Mouse (Mus musculus): ENCODE measurements at regions not wholly inside any gene's neighbourhood (a gene's known extent, or its start where the extent isn't known, plus 50 kb on each side); places are given as distances from the start of the nearest gene placed in this dataset.
A peak's percentile ranks its signal among the peaks of the same experiment; 100 is the strongest.

DNA sequence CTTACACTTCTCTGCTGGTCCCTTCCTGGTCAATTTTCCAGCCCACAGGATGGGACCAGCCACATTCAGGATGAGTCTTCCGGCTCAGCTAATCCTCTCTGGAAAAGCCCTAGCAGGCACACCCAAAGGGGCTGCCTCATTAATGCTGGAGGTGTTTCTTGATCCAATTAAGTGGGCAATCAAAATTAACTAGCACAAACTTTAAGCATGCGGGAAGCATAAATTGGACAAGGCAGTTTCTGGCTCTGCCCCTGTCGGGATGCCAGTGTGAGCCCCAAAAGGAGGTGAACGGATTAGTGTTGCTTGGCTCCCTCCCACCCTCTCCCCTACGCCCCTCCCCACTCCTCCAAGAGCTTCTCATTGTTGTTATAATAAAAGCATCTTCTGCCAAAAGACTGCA lies 262.5 kb upstream of the Id4 start:
- WGBS = 20% methylated on average over 5 of the region's 5 CpGs
- peaks cover 16% of the 10 kb centered on the region for H3K4me1 ChIP-seq
- peak overlapping the region; percentile 71 for H3K27ac ChIP-seq
- no peak overlapping the region for H3K4me3 ChIP-seq
- no peaks in the 10 kb centered on the region for H3K9me3 ChIP-seq
- no peaks in the 10 kb centered on the region for H3K36me3 ChIP-seq (replicated peaks)
- no peaks in the 10 kb centered on the region for H3K27me3 ChIP-seq (ENCODE audit: poor library complexity, severe bottlenecking)
- peak; percentile 17 for DNase-seq (ENCODE audit: extremely low spot score, low spot score)

DNA sequence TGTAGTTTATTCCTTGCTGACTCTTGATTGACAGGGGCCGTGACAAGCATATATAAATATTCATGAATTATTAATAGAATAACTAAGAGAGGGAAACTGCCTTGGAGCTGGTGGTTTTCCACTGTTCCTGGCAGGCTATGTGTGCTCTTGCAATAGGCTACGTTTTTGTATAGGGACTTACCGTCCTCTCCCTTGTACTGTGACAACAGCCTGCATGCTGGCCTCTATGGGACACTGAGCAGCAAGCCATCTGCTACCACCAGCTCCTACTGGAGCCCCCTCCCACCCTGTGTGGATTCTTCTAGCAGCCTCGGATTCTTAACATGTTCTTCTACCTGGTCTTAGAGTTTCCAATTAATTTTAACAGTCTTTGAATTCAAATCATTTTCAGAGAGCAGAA lies 261.6 kb upstream of the Id4 start:
- no peaks in the 10 kb centered on the region for H3K27me3 ChIP-seq (ENCODE audit: poor library complexity, severe bottlenecking)
- H3K36me3 ChIP-seq (replicated peaks) = no peaks in the 10 kb centered on the region
- no peak for DNase-seq (ENCODE audit: extremely low spot score, low spot score)
- H3K4me3 ChIP-seq = no peak overlapping the region
- H3K4me1 ChIP-seq = peaks cover 16% of the 10 kb centered on the region
- H3K27ac ChIP-seq = no peak overlapping the region
- 73% methylated on average over 4 of the region's 4 CpGs for WGBS
- no peaks in the 10 kb centered on the region for H3K9me3 ChIP-seq

DNA sequence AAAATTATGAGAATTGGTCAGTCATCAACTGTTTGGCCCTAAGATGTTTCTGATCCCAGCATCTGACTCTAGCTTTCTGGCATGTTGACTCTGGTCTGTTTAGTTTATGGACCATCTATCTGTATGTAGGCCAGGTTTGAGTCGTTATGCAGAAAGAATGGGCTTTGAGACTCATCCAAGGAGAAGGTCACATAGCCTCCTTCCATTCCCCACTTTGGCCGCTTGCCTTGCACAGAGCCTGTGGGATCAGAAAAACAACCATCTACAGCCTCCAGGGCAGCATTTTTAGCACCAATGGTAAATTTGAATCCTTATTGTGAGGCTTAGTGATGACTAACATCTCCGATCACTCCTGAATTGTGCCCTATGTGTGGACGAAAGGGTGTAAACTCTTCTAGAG lies 257.9 kb upstream of the Id4 start:
- 93% methylated on average over 4 of the region's 4 CpGs for WGBS
- Histone ChIP-seq H3K4me1 (peaks cover 16% of the 10 kb centered on the region), H3K4me3 (no peak overlapping the region), H3K27ac (no peak overlapping the region), H3K9me3 (no peaks in the 10 kb centered on the region), H3K27me3 (ENCODE audit: poor library complexity, severe bottlenecking) (no peaks in the 10 kb centered on the region), H3K36me3 (replicated peaks) (no peaks in the 10 kb centered on the region)
- no peak for DNase-seq (ENCODE audit: extremely low spot score, low spot score)

DNA sequence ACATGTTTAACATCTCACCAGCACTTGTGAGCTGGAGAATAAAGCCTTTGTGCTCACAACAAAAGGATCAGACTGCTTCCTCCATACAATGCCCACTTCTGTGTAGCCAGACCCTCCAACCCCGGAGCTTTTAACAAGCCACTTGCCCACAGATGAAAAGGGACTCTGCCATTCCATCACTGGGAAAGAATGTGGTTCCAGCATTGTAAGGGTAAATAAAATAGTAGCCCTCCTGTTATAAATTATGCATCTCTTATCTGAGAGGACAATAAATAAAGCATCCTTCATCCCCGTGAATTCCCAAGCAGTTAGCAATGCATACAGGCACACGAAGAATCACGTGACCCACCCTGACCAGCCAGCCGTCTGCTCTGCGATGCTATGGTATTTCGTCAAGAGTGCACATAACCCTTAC lies 247.7 kb upstream of the Id4 start:
- Histone ChIP-seq H3K4me3 (no peak overlapping the region), H3K27ac (peak overlapping the region; percentile 83), H3K36me3 (replicated peaks) (no peaks in the 10 kb centered on the region), H3K4me1 (peaks cover 29% of the 10 kb centered on the region), H3K9me3 (no peaks in the 10 kb centered on the region), H3K27me3 (ENCODE audit: poor library complexity, severe bottlenecking) (no peaks in the 10 kb centered on the region)
- WGBS = 53% methylated on average over 7 of the region's 7 CpGs
- DNase-seq (ENCODE audit: extremely low spot score, low spot score) = peak; percentile 34

- H3K27me3 ChIP-seq (ENCODE audit: poor library complexity, severe bottlenecking) = no peaks in the 10 kb centered on the region
- no peak for DNase-seq (ENCODE audit: extremely low spot score, low spot score)
- H3K9me3 ChIP-seq = no peaks in the 10 kb centered on the region
- WGBS = 87% methylated on average over 4 of the region's 4 CpGs
- H3K4me1 ChIP-seq = peaks cover 42% of the 10 kb centered on the region
- no peak overlapping the region for H3K4me3 ChIP-seq
- H3K27ac ChIP-seq = peak overlapping the region; percentile 66; the same call in 1 of the 2 replicates
- H3K36me3 ChIP-seq (replicated peaks) = no peaks in the 10 kb centered on the region
Observed at GRCm38 (mm10) chr13:48015296-48015695, 245.7 kb upstream of the Id4 start.

- peak overlapping the region; percentile 66; the same call in 1 of the 2 replicates for H3K27ac ChIP-seq
- no peaks in the 10 kb centered on the region for H3K27me3 ChIP-seq (ENCODE audit: poor library complexity, severe bottlenecking)
- WGBS = 92% methylated on average over 3 of the region's 3 CpGs
- H3K9me3 ChIP-seq = no peaks in the 10 kb centered on the region
- H3K4me3 ChIP-seq = no peak overlapping the region
- peaks cover 46% of the 10 kb centered on the region for H3K4me1 ChIP-seq
- DNase-seq (ENCODE audit: extremely low spot score, low spot score) = no peak
- H3K36me3 ChIP-seq (replicated peaks) = no peaks in the 10 kb centered on the region
Observed at GRCm38 (mm10) chr13:48016051-48016450, 245.0 kb upstream of the Id4 start.

DNA sequence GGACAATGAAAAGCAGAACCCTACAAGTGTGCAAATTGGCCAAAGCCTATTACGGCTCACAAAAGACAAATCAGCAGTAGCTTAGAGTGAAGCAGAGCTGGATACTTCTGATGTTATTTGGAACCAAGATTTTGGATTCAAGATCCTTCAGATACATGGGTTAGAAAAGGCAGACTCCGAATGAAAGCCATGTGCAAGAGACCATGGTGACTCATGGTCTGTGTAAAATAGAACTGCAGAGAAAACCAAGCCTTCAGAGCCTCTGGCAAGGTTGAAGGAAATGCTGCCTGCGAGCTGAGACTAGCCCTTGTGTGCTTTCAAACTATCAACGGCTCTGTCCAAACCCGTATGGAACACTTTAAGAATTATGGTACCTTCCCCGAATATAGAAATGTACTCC lies 244.4 kb upstream of the Id4 start:
- no peak overlapping the region for H3K4me3 ChIP-seq
- H3K9me3 ChIP-seq = no peaks in the 10 kb centered on the region
- H3K4me1 ChIP-seq = peaks cover 46% of the 10 kb centered on the region
- no peaks in the 10 kb centered on the region for H3K36me3 ChIP-seq (replicated peaks)
- 94% methylated on average over 6 of the region's 6 CpGs for WGBS
- peak overlapping the region; percentile 66; the same call in 1 of the 2 replicates for H3K27ac ChIP-seq
- H3K27me3 ChIP-seq (ENCODE audit: poor library complexity, severe bottlenecking) = no peaks in the 10 kb centered on the region
- DNase-seq (ENCODE audit: extremely low spot score, low spot score) = no peak

DNA sequence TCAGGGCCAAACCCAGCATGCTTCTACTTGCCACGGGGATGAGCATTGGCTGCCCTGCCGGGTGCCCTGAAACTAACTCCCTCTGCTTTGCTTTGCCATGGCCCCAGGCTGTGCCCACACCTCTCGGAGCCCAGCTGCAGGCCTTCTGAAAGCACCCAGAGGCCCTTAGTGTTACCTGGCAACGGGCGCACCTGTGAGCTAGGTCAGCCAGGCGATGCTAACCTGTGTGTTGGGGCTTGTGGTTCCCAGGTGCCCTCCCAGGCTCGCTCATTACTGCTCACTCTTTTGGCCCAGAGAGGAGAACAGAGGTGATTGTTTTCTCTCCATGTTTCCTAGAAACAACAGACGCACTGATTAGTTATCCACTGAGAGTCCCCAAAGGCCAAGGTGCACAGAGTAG lies 243.4 kb upstream of the Id4 start:
- Histone ChIP-seq H3K9me3 (no peaks in the 10 kb centered on the region), H3K4me1 (peaks cover 44% of the 10 kb centered on the region), H3K36me3 (replicated peaks) (no peaks in the 10 kb centered on the region), H3K27ac (peak overlapping the region; percentile 76), H3K27me3 (ENCODE audit: poor library complexity, severe bottlenecking) (no peaks in the 10 kb centered on the region), H3K4me3 (no peak overlapping the region)
- 83% methylated on average over 8 of the region's 8 CpGs for WGBS
- DNase-seq (ENCODE audit: extremely low spot score, low spot score) = no peak

GRCm38 (mm10) chr13:48018606-48019005 lies 242.4 kb upstream of the Id4 start:
- no peaks in the 10 kb centered on the region for H3K36me3 ChIP-seq (replicated peaks)
- 86% methylated on average over 5 of the region's 5 CpGs for WGBS
- no peaks in the 10 kb centered on the region for H3K9me3 ChIP-seq
- DNase-seq (ENCODE audit: extremely low spot score, low spot score) = no peak
- no peaks in the 10 kb centered on the region for H3K27me3 ChIP-seq (ENCODE audit: poor library complexity, severe bottlenecking)
- H3K4me3 ChIP-seq = no peak overlapping the region
- peaks cover 46% of the 10 kb centered on the region for H3K4me1 ChIP-seq
- peak overlapping the region; percentile 76 for H3K27ac ChIP-seq

GRCm38 (mm10) chr13:48022958-48023615 lies 237.9 kb upstream of the Id4 start:
- Histone ChIP-seq H3K27ac (peak overlapping the region; percentile 9; the same call in 1 of the 2 replicates), H3K27me3 (ENCODE audit: poor library complexity, severe bottlenecking) (no peaks in the 10 kb centered on the region), H3K36me3 (replicated peaks) (no peaks in the 10 kb centered on the region), H3K4me3 (no peak overlapping the region), H3K4me1 (peaks cover 30% of the 10 kb centered on the region), H3K9me3 (no peaks in the 10 kb centered on the region)
- WGBS = 58% methylated on average over 7 of the region's 7 CpGs
- no peak for DNase-seq (ENCODE audit: extremely low spot score, low spot score)

DNA sequence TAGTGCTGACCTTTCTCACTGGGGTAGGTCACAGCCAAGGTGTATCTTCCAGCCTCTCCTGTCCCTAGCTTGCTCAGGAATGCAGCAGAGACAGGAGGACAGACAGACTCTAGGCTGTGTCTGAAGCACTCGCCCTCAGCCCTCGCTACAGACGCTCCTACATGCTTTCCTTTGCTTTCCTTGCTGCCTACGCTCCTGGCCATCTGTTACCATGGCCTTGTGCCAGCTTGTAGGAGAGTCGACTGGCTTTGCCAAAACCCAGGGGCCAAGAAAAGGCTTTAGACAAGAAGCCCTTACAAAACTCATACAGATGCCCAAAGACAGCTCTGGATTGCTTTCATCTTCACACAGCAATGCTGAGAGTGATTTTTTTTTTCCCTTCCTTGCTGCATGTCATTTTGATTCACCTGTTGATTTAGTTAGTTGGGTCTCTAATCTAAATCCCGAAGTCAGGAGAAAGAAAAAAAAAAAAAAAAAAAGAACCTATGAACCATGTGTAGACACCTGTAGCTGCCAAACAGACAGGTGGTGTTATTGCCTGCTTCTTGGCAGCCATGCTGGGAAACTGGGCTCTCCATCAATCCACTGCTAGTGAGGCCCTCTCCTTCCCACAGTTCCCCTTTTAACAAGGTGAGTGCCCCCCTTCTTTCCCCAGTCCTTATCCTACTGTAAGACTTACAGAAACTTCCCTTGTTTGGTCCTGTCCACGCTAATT lies 233.1 kb upstream of the Id4 start:
- WGBS = 79% methylated on average over 7 of the region's 7 CpGs
- Histone ChIP-seq H3K27ac (peak overlapping the region; percentile 53; the same call in 1 of the 2 replicates), H3K9me3 (no peaks in the 10 kb centered on the region), H3K27me3 (ENCODE audit: poor library complexity, severe bottlenecking) (no peaks in the 10 kb centered on the region), H3K4me1 (peaks cover 6% of the 10 kb centered on the region), H3K4me3 (no peak overlapping the region), H3K36me3 (replicated peaks) (no peaks in the 10 kb centered on the region)
- no peak for DNase-seq (ENCODE audit: extremely low spot score, low spot score)

DNA sequence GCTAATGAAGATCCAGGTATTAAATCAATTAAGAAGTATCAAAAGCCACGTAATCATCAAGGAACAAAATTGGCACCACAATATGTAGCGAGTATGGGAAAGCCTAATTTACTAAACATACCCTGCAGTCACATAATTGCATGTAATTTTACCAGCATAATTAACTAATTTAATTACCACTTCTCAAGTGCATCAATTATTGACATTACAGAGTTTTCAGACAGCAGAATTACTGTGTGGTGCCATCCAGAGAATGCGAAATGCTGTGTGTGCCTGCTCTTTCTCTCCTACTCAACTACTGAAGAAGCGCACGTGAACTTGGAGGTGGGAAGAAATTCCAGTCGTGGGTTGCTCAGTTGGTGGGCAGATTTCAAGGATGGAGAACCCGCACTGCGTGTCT lies 229.5 kb upstream of the Id4 start:
- Histone ChIP-seq H3K27ac (no peak overlapping the region), H3K36me3 (replicated peaks) (no peaks in the 10 kb centered on the region), H3K9me3 (no peaks in the 10 kb centered on the region), H3K4me1 (no peaks in the 10 kb centered on the region), H3K4me3 (no peak overlapping the region), H3K27me3 (ENCODE audit: poor library complexity, severe bottlenecking) (no peaks in the 10 kb centered on the region)
- 88% methylated on average over 8 of the region's 8 CpGs for WGBS
- DNase-seq (ENCODE audit: extremely low spot score, low spot score) = no peak

DNA sequence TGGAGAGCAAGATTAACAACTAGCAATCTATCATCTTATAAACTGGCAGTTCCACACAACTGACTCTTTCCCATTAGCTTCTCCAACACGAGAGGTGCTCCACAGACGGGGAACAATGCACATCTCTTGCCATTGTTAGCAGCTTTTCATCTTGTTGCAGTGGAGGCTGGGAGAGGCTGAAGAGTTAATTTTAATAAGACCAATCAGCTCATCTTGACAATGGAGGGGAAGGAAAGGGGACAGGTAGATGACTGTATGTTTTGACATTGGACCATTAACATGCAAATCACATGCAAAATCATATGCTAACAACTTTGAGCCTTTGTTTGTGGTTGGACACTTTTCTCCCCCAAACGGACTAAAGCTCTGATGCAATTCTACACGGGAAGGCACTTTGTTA lies 218.9 kb upstream of the Id4 start:
- H3K27ac ChIP-seq = peak overlapping the region; percentile 66; the same call in 1 of the 2 replicates
- no peaks in the 10 kb centered on the region for H3K27me3 ChIP-seq (ENCODE audit: poor library complexity, severe bottlenecking)
- H3K36me3 ChIP-seq (replicated peaks) = no peaks in the 10 kb centered on the region
- no peak for DNase-seq (ENCODE audit: extremely low spot score, low spot score)
- no peaks in the 10 kb centered on the region for H3K9me3 ChIP-seq
- 60% methylated on average over 4 of the region's 4 CpGs for WGBS
- H3K4me3 ChIP-seq = no peak overlapping the region
- peaks cover 22% of the 10 kb centered on the region for H3K4me1 ChIP-seq
